Mouse (Mus musculus): ENCODE measurements around the gene Myo1f. TPM values are rescaled to one million over a fixed set of nuclear protein-coding genes. Genes with fewer than 3 reads are reported as not detected.

The Myo1f gene
- polyA plus RNA-seq, 1 experiment from 2014 or later, result 1.4 TPM

Other genes with a start within 250 kb of the Myo1f start
- gene Zfp81, start 196.8 kb upstream of the Myo1f start, polyA plus RNA-seq (2015; fragmentation: Nextera tagmentation; extraction: Ambion mirVana), result 10.5 and 12.5 TPM in 2 replicates
- 10.9 and 11.1 TPM in 2 replicates for gene Zfp101, start 161.1 kb upstream of the Myo1f start, polyA plus RNA-seq (2015; fragmentation: Nextera tagmentation; extraction: Ambion mirVana)
- not detected in 2 replicates for gene Actl9, start 122.8 kb upstream of the Myo1f start, polyA plus RNA-seq (2015; fragmentation: Nextera tagmentation; extraction: Ambion mirVana)
- 55.4 and 65.3 TPM in 2 replicates for gene Adamts10, start 31.5 kb upstream of the Myo1f start, polyA plus RNA-seq (2015; fragmentation: Nextera tagmentation; extraction: Ambion mirVana)
- 50.9 and 71.0 TPM in 2 replicates for gene Zfp414, start 73.4 kb downstream of the Myo1f start, polyA plus RNA-seq (2015; fragmentation: Nextera tagmentation; extraction: Ambion mirVana)
- gene Pram1, start 82.3 kb downstream of the Myo1f start, polyA plus RNA-seq (2015; fragmentation: Nextera tagmentation; extraction: Ambion mirVana), result 0.15 and 0.51 TPM in 2 replicates
- 161 and 194 TPM in 2 replicates for gene Hnrnpm, start 131.2 kb downstream of the Myo1f start, polyA plus RNA-seq (2015; fragmentation: Nextera tagmentation; extraction: Ambion mirVana)
- 82.2 and 84.1 TPM in 2 replicates for gene March2, start 163.0 kb downstream of the Myo1f start, polyA plus RNA-seq (2015; fragmentation: Nextera tagmentation; extraction: Ambion mirVana)
- gene Rab11b, start 204.8 kb downstream of the Myo1f start, polyA plus RNA-seq (2015; fragmentation: Nextera tagmentation; extraction: Ambion mirVana), result 481 and 517 TPM in 2 replicates
- gene Angptl4, start 226.1 kb downstream of the Myo1f start, polyA plus RNA-seq (2015; fragmentation: Nextera tagmentation; extraction: Ambion mirVana), result 26.6 and 29.0 TPM in 2 replicates